Mouse (Mus musculus) liver, embryonic 16.5 days (tissue): Measurements from ENCODE around the gene Lmna. TPM values are rescaled to one million over a fixed set of nuclear protein-coding genes. Genes with fewer than 3 reads are reported as not detected.
A peak's percentile ranks its signal among the peaks of the same experiment; 100 is the strongest.

Experiments
- ATAC-seq: fragments of 200-750 bp; cut with Nextera tagmentation; 2 replicates; pipeline ENCODE4 v1.8.0; 2017; ENCODE audit warnings: low read depth, mild to moderate bottlenecking, moderate number of reproducible peaks, moderate library complexity
- H3K27ac ChIP-seq: fragments of 300-500 bp; sonication (generic); 2 replicates; pipeline ENCODE4 v1.5.1; 2014; ENCODE audit warnings: mild to moderate bottlenecking, low read length
- H3K27me3 ChIP-seq: fragments of 300-500 bp; sonication (generic); 2 replicates; pipeline ENCODE4 v1.6.1; 2014; ENCODE audit warnings: low read depth, low read length, mixed read lengths; ENCODE audit not compliant: control insufficient read depth, insufficient read depth
- H3K36me3 ChIP-seq: fragments of 300-500 bp; sonication (generic); 2 replicates; pipeline ENCODE4 v1.6.1; 2014; ENCODE audit warnings: mild to moderate bottlenecking; ENCODE audit not compliant: control insufficient read depth, insufficient read depth
- H3K4me1 ChIP-seq: fragments of 300-500 bp; sonication (generic); 2 replicates; pipeline ENCODE4 v1.6.1; 2014; ENCODE audit warnings: low read depth, low read length, mixed read lengths; ENCODE audit not compliant: control insufficient read depth
- H3K4me2 ChIP-seq: fragments of 300-500 bp; sonication (generic); 2 replicates; pipeline ENCODE4 v1.6.1; 2014; ENCODE audit warnings: low read depth, low read length, mixed read lengths
- H3K4me3 ChIP-seq: fragments of 300-500 bp; sonication (generic); 2 replicates; pipeline ENCODE4 v1.5.1; 2014; ENCODE audit warnings: low read depth, mild to moderate bottlenecking, low read length
- H3K9ac ChIP-seq: fragments of 300-500 bp; sonication (generic); 2 replicates; pipeline ENCODE4 v1.6.1; 2014; ENCODE audit warnings: low read depth, low read length
- H3K9me3 ChIP-seq: fragments of 300-500 bp; sonication (generic); replicated peaks from 2 replicates; pipeline ENCODE4 v1.6.1; 2016; ENCODE audit warnings: low read length; ENCODE audit not compliant: control insufficient read depth
- WGBS: fragments of 180-500 bp; shearing (Covaris S2); extraction: QIAGEN DNeasy Blood & Tissue Kit; methylation state at CpG from one replicate; pipeline ENCODE4 v1.1.7; 2014; ENCODE audit not compliant: insufficient replicate concordance; 5-methylcytosine and 5-hydroxymethylcytosine counted together
- polyA plus RNA-seq: library from polyadenylated mRNA; unstranded; fragments of >200 nt; fragmentation: Nextera tagmentation; extraction: Ambion mirVana; gene quantifications from 2 replicates; pipeline ENCODE4 v1.2.1, GENCODE M21; 2015

Gene Lmna
- polyA plus RNA-seq, 1 experiment from 2014 or later: 131 TPM

- Histone ChIP-seq H3K4me1 (peaks cover 79% of the 10 kb centered on the region), H3K4me3 (peak overlapping the region; percentile 93)
Observed at GRCm38 (mm10) chr3:88499580-88499979, 10.2 kb downstream of the Lmna start.

DNA sequence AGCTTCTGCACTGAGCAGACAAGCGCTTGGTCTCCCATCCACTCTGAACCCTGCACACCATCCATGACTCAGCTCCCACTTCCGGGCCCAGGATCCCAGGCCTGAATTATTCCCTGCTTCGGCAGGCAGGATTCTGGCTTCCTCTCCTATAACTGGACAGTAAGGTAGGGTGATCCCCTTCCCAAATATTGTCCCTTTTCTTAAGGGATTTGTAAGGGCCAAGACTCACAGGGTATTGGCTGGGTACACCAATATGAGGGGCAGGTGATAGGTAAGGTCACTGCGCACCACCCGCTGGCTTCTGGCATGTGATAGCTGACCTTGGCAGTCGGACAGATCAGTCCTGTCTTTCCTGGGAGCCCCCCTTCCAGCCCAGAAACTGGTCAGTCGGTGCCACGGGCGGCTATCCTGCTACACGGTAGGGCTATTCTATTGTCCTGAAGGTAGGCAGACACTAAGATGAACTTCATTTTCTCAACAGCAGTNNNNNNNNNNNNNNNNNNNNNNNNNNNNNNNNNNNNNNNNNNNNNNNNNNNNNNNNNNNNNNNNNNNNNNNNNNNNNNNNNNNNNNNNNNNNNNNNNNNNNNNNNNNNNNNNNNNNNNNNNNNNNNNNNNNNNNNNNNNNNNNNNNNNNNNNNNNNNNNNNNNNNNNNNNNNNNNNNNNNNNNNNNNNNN, 13.9 kb downstream of the Lmna start:
- no peak for ATAC-seq
- Histone ChIP-seq H3K4me2 (peak overlapping the region; percentile 56; the same call in 1 of the 2 replicates), H3K4me3 (no peak overlapping the region; the same call in 1 of the 2 replicates), H3K9ac (peak overlapping the region; percentile 53), H3K27me3 (no peaks in the 10 kb centered on the region), H3K4me1 (peaks cover 89% of the 10 kb centered on the region), H3K36me3 (peaks cover 6% of the 10 kb centered on the region; the same call in 1 of the 2 replicates), H3K9me3 (no peaks in the 10 kb centered on the region), H3K27ac (peak overlapping the region; percentile 94)
- 77% methylated on average over 10 of the region's 10 CpGs for WGBS

More at GRCm38 (mm10) chr3:88499580-88499979, 10.2 kb downstream of the Lmna start:
- Histone ChIP-seq H3K27me3 (no peaks in the 10 kb centered on the region), H3K27ac (peak overlapping the region; percentile 85; the same call in 1 of the 2 replicates), H3K9ac (no peak overlapping the region), H3K4me2 (peak overlapping the region; percentile 88), H3K9me3 (no peaks in the 10 kb centered on the region), H3K36me3 (peaks cover 6% of the 10 kb centered on the region; the same call in 1 of the 2 replicates)
- 80% methylated on average over 4 of the region's 4 CpGs for WGBS
- no peak for ATAC-seq

GRCm38 (mm10) chr3:88494836-88495628, 14.7 kb downstream of the Lmna start:
- Histone ChIP-seq H3K9ac (peak overlapping the region; percentile 53), H3K27me3 (no peaks in the 10 kb centered on the region), H3K4me2 (peak overlapping the region; percentile 56), H3K36me3 (peaks cover 6% of the 10 kb centered on the region; the same call in 1 of the 2 replicates), H3K4me3 (peak overlapping the region; percentile 27), H3K9me3 (no peaks in the 10 kb centered on the region), H3K27ac (peak overlapping the region; percentile 94), H3K4me1 (peaks cover 85% of the 10 kb centered on the region)
- ATAC-seq: peak; percentile 38
- WGBS: 19% methylated on average over 9 of the region's 9 CpGs

DNA sequence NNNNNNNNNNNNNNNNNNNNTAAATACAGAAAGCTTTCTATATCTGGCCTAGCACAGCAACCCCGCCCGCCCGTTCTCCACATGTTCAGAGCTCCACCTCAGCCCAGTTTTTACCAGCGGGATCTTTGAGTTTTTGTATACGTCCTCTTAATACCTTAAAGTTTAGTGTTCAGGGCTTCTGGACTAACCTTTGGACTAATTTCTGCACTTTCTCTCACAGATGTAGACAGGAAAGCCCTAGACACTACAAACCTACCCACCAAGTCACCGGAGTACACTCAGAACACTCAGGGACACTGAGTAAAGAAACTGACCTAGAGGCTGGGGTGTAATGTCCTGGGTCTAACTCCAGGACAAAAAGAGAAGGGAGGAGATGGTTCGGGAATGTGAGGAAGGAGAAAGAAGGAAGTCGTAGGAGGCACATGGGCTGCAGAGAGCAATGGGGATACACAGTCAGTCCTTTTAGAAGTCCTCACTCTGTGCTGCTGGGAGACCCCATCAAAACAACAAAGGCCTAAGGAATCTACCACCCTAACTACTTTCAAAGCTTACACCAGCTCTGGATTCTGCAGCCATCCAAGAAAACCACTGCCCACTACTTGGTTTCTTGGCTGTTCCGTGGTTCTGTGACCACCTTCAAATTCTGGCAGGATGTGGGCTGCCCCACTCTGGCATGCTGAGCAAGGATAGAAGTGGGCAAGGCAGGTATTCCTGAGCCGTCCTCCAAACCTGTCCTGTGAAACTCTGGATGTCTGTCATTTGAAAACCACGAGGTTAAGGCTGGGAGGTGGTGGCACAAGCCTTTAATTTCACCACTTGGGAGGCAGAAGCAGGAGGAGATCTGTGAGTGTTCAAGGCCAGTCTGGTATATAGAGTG, 15.8 kb downstream of the Lmna start:
- ATAC-seq: no peak
- peak overlapping the region; percentile 62 for H3K4me3 ChIP-seq
- WGBS: 38% methylated on average over 11 of the region's 11 CpGs
- peak overlapping the region; percentile 96 for H3K4me2 ChIP-seq
- H3K27ac ChIP-seq: peak overlapping the region; percentile 94
- peaks cover 6% of the 10 kb centered on the region; the same call in 1 of the 2 replicates for H3K36me3 ChIP-seq
- H3K4me1 ChIP-seq: peaks cover 83% of the 10 kb centered on the region
- H3K9me3 ChIP-seq: no peaks in the 10 kb centered on the region
- peak overlapping the region; percentile 44 for H3K9ac ChIP-seq
- no peaks in the 10 kb centered on the region for H3K27me3 ChIP-seq

- no peaks in the 10 kb centered on the region for H3K9me3 ChIP-seq
- H3K4me3 ChIP-seq: no peak overlapping the region
- WGBS: 82% methylated on average over 1 of the region's 1 CpGs
- H3K4me2 ChIP-seq: no peak overlapping the region
- no peak overlapping the region for H3K27ac ChIP-seq
- peaks cover 25% of the 10 kb centered on the region for H3K4me1 ChIP-seq
- H3K36me3 ChIP-seq: peaks cover 54% of the 10 kb centered on the region
- peaks cover 12% of the 10 kb centered on the region; the same call in 1 of the 2 replicates for H3K27me3 ChIP-seq
- no peak for ATAC-seq
- H3K9ac ChIP-seq: no peak overlapping the region
Observed at GRCm38 (mm10) chr3:88487396-88487795, 22.4 kb downstream of the Lmna start.

DNA sequence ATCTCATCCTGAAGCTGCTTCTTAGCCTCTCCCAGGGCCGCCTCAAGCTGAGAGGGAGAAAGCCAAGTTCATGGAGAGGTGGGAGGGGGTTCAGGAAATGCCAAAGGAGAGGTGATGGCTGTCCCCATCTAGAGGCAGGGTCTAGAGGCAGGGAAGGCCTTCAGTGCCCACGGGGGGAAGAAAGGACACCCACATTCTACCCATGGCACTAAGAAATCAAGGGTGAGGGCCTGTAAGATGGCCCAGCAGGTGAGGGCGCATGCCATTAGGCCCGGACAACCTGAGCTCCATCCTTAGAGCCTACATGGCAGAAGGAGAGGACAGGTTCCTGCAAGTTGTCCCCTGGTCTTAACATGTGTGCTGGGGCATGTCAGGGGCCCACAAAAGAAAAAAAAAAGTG, 22.9 kb downstream of the Lmna start:
- peaks cover 59% of the 10 kb centered on the region for H3K36me3 ChIP-seq
- H3K27me3 ChIP-seq: peaks cover 12% of the 10 kb centered on the region; the same call in 1 of the 2 replicates
- no peak overlapping the region for H3K9ac ChIP-seq
- WGBS: 72% methylated on average over 4 of the region's 4 CpGs
- H3K4me2 ChIP-seq: no peak overlapping the region
- H3K27ac ChIP-seq: no peak overlapping the region
- H3K9me3 ChIP-seq: no peaks in the 10 kb centered on the region
- no peak for ATAC-seq
- no peak overlapping the region for H3K4me3 ChIP-seq
- H3K4me1 ChIP-seq: peaks cover 22% of the 10 kb centered on the region

- Histone ChIP-seq H3K27me3 (peaks cover 12% of the 10 kb centered on the region; the same call in 1 of the 2 replicates), H3K9me3 (no peaks in the 10 kb centered on the region), H3K4me1 (peaks cover 16% of the 10 kb centered on the region), H3K4me2 (no peak overlapping the region), H3K27ac (no peak overlapping the region), H3K36me3 (peaks cover 60% of the 10 kb centered on the region), H3K9ac (no peak overlapping the region), H3K4me3 (no peak overlapping the region)
- WGBS: 81% methylated on average over 5 of the region's 5 CpGs
- ATAC-seq: no peak
Observed at GRCm38 (mm10) chr3:88486043-88486442, 23.7 kb downstream of the Lmna start.

DNA sequence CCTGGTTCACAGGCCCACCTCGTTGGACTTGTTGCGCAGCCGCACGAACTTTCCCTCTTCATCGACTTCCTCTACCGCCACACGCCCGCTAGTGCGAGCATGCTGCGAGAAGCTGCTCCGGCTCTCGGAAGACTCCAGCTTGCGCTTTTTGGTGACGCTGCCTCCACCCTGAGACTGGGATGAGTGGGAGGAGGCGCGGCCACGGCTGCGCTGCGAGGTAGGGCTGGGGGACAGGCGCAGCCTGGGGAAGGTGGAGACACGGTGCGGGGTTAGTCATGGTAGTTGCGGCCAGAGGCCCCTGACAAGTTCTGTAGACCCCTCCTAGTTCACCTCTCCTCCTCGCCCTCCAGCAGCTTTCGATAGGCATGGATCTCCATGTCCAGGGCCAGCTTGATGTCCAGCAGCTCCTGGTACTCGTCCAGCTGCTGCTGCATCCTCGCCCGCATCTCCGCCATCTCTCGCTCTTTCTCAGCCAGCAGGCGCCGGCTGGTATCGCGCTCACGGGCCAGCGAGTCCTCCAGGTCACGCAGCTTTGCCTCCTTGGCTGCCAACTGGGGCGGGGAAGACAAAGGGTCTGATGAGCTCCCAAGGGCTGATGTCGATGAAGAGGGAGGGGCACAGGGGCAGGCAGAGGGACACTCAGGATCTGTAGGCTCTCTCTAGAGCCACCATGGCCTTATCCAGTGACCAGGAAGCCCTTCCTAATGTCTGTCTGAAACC, 25.0 kb downstream of the Lmna start:
- H3K9ac ChIP-seq: no peak overlapping the region
- H3K36me3 ChIP-seq: peaks cover 60% of the 10 kb centered on the region
- no peak overlapping the region for H3K4me3 ChIP-seq
- WGBS: 40% methylated on average over 39 of the region's 39 CpGs
- H3K27me3 ChIP-seq: peaks cover 12% of the 10 kb centered on the region; the same call in 1 of the 2 replicates
- no peak overlapping the region for H3K4me2 ChIP-seq
- no peak for ATAC-seq
- no peaks in the 10 kb centered on the region for H3K9me3 ChIP-seq
- no peak overlapping the region for H3K27ac ChIP-seq
- H3K4me1 ChIP-seq: peaks cover 7% of the 10 kb centered on the region
